Mouse (Mus musculus) small intestine, adult 2 months (tissue): ENCODE measurements around the gene Pnldc1. TPM values are rescaled to one million over a fixed set of nuclear protein-coding genes. Genes with fewer than 3 reads are reported as not detected.
A peak's percentile ranks its signal among the peaks of the same experiment; 100 is the strongest.

Experiments
- H3K27ac ChIP-seq: fragments of 200-500 bp; 2 replicates; pipeline ENCODE4 v1.5.1; 2012; ENCODE audit warnings: low read depth, low read length, control low read depth, inconsistent platforms; ENCODE audit not compliant: insufficient read depth
- H3K27me3 ChIP-seq: fragments of 200-500 bp; 2 replicates; pipeline ENCODE4 v1.6.1; 2012; ENCODE audit warnings: mild to moderate bottlenecking, moderate library complexity, low read length, inconsistent platforms; ENCODE audit not compliant: control insufficient read depth, insufficient read depth
- H3K36me3 ChIP-seq: fragments of 200-500 bp; 2 replicates; pipeline ENCODE4 v1.6.1; 2012; ENCODE audit warnings: mild to moderate bottlenecking, low read length, control low read depth, inconsistent platforms; ENCODE audit not compliant: control insufficient read depth, insufficient read depth
- H3K4me1 ChIP-seq: fragments of 200-500 bp; 2 replicates; pipeline ENCODE4 v1.6.1; 2012; ENCODE audit warnings: low read length, inconsistent platforms, mixed read lengths; ENCODE audit not compliant: control insufficient read depth, insufficient read depth, insufficient read length
- H3K4me3 ChIP-seq: fragments of 200-500 bp; 2 replicates; pipeline ENCODE4 v1.5.1; 2012; ENCODE audit warnings: low read depth, mild to moderate bottlenecking, control low read depth, inconsistent platforms, low read length, moderate library complexity
- CTCF ChIP-seq: fragments of 200-500 bp; IDR thresholded peaks from 2 replicates; pipeline ENCODE4 v1.5.1; 2012; ENCODE audit warnings: low read depth, mild to moderate bottlenecking, control low read depth, inconsistent platforms, low read length, moderate library complexity, mixed read lengths; ENCODE audit not compliant: insufficient replicate concordance, insufficient read length; ENCODE audit errors: extremely low read depth
- POLR2A ChIP-seq: fragments of 200-500 bp; IDR thresholded peaks from 2 replicates; pipeline ENCODE4 v1.6.1; 2012; ENCODE audit warnings: low read depth, mild to moderate bottlenecking, control low read depth, inconsistent platforms, low read length, moderate library complexity
- WGBS: fragments of 180-500 bp; shearing (Covaris S2); methylation state at CpG from one replicate; pipeline ENCODE4 v1.1.7; 2018; 5-methylcytosine and 5-hydroxymethylcytosine counted together
- polyA plus RNA-seq: library from polyadenylated mRNA; depleted of rRNA; stranded (reverse); fragments of >200 nt; gene quantifications from 2 replicates; pipeline ENCODE4 v1.2.3, GENCODE M21; 2012

The Pnldc1 gene
- polyA plus RNA-seq, 1 experiment: 0.24 TPM

DNA sequence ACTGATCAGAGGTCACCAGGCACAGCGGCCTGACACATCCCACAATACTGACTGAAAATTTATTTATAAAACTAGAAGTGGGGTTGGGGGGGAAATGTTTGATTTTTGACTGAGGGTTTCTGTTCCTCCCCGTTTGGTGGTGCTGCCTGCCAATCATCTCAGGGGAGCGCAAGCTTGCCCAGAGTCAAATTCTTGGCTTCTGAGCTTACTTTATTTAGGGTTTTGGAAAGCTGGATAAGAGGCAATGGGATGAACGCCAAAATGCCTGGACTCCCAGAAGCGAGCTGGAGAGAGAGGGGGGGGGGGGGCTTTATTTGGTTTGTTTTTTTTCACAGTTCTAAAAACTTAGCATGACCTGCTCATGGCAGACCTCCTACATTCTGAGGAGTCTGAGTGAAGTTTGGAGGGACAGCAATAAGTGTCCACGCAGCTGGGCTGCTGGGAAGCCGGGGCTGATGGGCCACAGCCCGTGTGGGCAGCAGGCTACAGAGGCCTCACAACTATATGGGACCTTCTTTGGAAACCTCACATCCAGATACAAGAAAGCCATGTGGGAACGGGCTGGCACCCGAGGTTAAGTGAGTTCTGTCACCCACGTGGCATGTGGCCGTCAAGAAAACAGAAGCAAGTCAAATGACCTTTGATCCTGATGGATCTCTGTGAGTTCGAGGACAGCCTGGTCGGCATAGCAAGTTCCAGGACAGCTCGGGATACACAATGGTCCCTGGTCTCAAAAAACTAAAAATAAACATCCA is 22.8 kb downstream of the Pnldc1 start:
- Histone ChIP-seq H3K36me3 (no peaks in the 10 kb centered on the region), H3K27me3 (no peaks in the 10 kb centered on the region), H3K4me3 (no peak overlapping the region), H3K27ac (no peak overlapping the region), H3K4me1 (no peaks in the 10 kb centered on the region)
- no peak for TF ChIP-seq CTCF
- TF ChIP-seq POLR2A: no peak
- 66% methylated on average over 15 of the region's 15 CpGs for WGBS

- Histone ChIP-seq H3K4me1 (no peaks in the 10 kb centered on the region), H3K36me3 (no peaks in the 10 kb centered on the region), H3K27ac (no peak overlapping the region), H3K27me3 (no peaks in the 10 kb centered on the region), H3K4me3 (no peak overlapping the region)
- TF ChIP-seq POLR2A (no peak), CTCF (no peak)
- WGBS: 27% methylated on average over 6 of the region's 6 CpGs
Observed at GRCm38 (mm10) chr17:12886620-12887019, 23.4 kb downstream of the Pnldc1 start.

GRCm38 (mm10) chr17:12881216-12881615 is 28.8 kb downstream of the Pnldc1 start:
- 78% methylated on average over 1 of the region's 1 CpGs for WGBS
- H3K4me1 ChIP-seq: no peaks in the 10 kb centered on the region
- H3K4me3 ChIP-seq: no peak overlapping the region
- TF ChIP-seq CTCF: no peak
- no peak for TF ChIP-seq POLR2A
- H3K36me3 ChIP-seq: no peaks in the 10 kb centered on the region
- no peak overlapping the region for H3K27ac ChIP-seq
- no peaks in the 10 kb centered on the region for H3K27me3 ChIP-seq

GRCm38 (mm10) chr17:12880178-12880577 is 29.9 kb downstream of the Pnldc1 start:
- H3K4me3 ChIP-seq: no peak overlapping the region
- WGBS: 2% methylated on average over 14 of the region's 14 CpGs
- H3K36me3 ChIP-seq: no peaks in the 10 kb centered on the region
- peak; percentile 69; the same call in 1 of the 2 replicates for TF ChIP-seq CTCF
- TF ChIP-seq POLR2A: no peak
- no peak overlapping the region for H3K27ac ChIP-seq
- H3K27me3 ChIP-seq: no peaks in the 10 kb centered on the region
- H3K4me1 ChIP-seq: no peaks in the 10 kb centered on the region

DNA sequence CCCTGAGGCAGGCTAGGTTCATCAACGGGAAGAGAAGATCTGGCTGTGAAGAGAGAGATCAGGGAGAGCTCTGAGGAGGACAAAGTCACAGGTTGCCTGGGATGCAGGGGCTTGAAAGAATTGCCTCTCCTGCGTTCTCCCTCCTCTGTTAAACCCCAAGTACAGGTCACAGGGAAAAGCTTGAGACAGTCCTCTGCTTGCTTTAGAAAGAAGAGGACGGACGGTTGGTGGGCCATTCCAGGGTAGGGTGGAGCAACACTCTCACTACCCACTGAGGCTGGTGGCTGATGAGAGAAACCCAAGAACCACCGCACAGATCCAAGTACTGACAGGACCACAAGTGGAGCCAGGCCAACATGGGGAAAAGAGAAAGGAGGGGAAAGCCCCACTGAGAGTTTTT is 34.3 kb downstream of the Pnldc1 start, which contains the start of gene Mrgprh:
Gene Mrgprh (plus strand): TSS at position 301 of the 400 bp plus-strand sequence.
- WGBS: 77% methylated on average over 5 of the region's 5 CpGs
- TF ChIP-seq POLR2A: no peak
- no peak for TF ChIP-seq CTCF
- no peaks in the 10 kb centered on the region for H3K27me3 ChIP-seq

GRCm38 (mm10) chr17:12872275-12873028 is 37.6 kb downstream of the Pnldc1 start:
- no peaks in the 10 kb centered on the region for H3K27me3 ChIP-seq
- TF ChIP-seq POLR2A: no peak
- TF ChIP-seq CTCF: no peak
- 49% methylated on average over 16 of the region's 16 CpGs for WGBS
- H3K27ac ChIP-seq: no peak overlapping the region
- no peaks in the 10 kb centered on the region for H3K36me3 ChIP-seq
- H3K4me1 ChIP-seq: no peaks in the 10 kb centered on the region
- H3K4me3 ChIP-seq: no peak overlapping the region

More for the DNA sequence above, 34.3 kb downstream of the Pnldc1 start, which contains the start of gene Mrgprh:
- H3K4me3 ChIP-seq: no peak within 1 kb of the TSS
- H3K27ac ChIP-seq: no peak within 1 kb of the TSS
- H3K4me1 ChIP-seq: no peaks in the 10 kb centered on the region
- no peaks in the 10 kb centered on the region for H3K36me3 ChIP-seq

- 28% methylated on average over 4 of the region's 4 CpGs for WGBS
- TF ChIP-seq POLR2A (no peak), CTCF (no peak)
- H3K27me3 ChIP-seq: no peaks in the 10 kb centered on the region
- no peaks in the 10 kb centered on the region for H3K4me1 ChIP-seq
- H3K27ac ChIP-seq: no peak overlapping the region
- H3K4me3 ChIP-seq: no peak overlapping the region
- no peaks in the 10 kb centered on the region for H3K36me3 ChIP-seq
Observed at GRCm38 (mm10) chr17:12868640-12869039, 41.4 kb downstream of the Pnldc1 start.
